Mouse (Mus musculus): Measurements from ENCODE around the gene Olfr1036.
"Not testable (repeated sequence)": the region's sequence is repeated elsewhere in the genome, so short reads cannot be mapped to it uniquely, and the experiment has no call there.

Gene Olfr1036

DNA sequence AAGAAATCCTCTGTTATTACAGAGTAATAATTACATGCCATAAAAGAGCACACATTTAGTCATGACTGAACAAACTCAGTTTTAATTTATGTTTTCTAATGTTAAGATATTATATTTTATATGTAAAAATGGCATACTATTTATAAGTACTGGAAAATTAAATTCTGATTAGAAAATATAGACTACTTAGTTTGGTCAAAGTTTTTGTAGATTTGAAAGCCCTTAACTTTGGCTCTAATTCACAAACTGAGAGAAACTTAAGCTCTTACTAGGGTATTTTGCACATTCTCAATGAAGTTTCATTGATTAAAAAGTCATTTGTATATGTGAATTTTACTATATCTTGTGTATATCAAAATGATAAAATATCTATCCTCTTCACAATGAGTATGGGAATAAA, at the start of gene Olfr1036:
Gene Olfr1036, plus strand, starts transcription at position 301 of the 400 bp plus-strand sequence.
- not testable (repeated sequence) for DNase-seq

DNA sequence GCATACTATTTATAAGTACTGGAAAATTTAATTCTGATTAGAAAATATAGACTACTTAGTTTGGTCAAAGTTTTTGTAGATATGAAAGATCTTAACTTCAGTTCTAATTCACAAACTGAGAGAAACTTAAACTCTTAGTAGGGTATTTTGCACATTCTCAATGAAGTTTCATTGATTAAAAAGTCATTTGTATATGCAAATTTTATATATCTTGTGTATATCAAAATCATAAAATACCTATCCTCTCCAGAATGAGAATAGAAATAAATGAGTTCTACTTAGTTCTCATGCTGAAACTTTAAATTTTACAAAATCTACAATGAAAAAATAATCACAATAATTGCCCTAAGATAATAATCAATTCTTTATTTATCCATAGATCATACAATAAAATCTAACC, 28.2 kb upstream of the Olfr1036 start, which contains the start of gene Olfr1034:
Gene Olfr1034, plus strand, starts transcription at position 301 of the 400 bp plus-strand sequence.
- no peak for DNase-seq

DNA sequence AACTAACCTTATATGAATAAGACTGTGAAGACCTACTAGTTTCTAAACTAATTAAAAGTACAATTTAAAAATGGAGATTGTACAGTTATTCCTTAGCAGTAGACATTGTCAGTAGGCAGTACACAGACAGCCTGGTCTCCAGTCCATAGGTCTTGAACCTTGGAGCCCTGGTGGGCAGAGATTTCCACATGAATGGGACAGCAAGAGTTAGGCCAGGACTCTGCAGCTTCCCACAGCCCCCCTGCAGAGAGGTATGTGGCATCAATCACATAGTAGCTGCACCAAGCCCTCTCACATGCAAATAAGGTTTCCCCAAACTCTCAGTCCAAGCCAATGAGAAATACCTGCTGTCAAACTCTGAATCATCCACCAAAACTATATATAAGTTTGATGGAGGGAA, 23.0 kb upstream of the Olfr1036 start:
- not testable (repeated sequence) for DNase-seq

DNA sequence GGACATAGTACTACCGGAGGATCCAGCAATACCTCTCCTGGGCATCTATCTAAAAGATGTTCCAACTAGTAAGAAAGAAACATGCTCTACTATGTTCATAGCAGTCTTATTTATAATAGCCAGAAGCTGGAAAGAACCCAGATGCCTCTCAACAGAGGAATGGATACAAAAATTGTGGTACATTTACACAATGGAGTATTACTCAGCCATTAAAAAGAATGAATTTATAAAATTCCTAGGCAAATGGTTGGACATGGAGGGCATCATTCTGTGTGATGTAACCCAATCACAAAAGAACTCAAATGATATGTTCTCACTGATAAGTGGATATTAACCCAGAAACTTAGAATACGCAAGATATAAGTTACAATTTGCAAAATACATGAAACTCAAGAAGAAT, 10.0 kb upstream of the Olfr1036 start:
- DNase-seq = not testable (repeated sequence)

DNA sequence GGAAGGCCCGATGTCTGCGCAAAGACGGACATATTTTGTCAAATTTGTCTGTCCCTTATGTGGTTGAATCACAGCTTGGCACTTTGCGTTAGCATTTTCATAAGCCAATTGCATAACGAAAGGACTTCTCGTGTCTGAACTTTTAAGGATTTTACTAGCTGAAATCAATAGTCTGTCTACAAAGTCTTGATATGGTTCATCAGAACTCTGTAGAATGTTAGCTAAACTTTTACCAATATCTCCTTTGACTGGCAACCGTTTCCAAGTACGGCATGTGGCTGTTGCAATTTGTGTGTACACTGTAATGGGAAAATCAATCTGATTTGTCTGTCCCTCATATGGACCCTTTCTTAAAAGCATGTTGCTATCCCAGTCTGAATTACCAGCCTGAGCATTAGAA, 3.6 kb upstream of the Olfr1036 start:
- DNase-seq = no peak

DNA sequence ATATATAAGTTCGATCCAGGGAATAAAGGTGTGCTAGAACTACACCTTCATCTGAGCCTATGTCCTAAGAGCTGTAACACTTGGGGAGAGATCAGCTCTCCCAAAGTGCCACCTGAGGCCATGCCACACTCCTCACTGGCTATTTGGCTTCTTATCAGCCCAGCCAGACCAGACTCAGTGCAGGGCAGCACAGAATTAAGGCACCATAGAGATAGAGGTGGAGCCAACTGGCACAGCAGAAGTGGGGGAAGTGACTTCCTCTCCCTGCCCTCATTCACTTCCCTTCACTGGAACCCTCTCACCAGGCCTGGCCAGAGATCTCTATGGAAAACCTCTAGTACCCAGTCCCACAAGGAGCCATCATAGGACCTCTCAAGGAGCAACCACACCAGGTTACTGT, 6.7 kb downstream of the Olfr1036 start:
- not testable (repeated sequence) for DNase-seq

DNA sequence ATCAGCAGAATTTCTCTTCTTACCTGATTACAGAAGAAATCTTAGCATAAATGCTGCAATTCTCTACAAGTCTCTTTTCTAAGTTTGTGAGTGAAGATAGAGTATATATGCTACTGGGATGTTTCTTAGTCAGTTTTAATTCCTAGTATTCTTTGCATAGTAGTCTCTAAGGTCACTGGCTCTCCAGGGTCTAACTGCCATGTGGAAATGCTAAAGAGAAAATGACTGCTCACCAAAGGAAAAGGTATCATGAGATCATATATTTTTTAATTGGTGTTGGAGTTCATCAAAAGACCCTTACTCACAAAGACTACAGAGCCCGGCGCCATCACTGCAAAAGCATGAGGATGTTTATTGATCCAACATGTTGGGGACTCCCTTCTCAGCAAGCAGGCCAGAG, 13.5 kb downstream of the Olfr1036 start, which contains the start of gene Olfr1037:
Gene Olfr1037, minus strand, starts transcription at position 101 of the 400 bp plus-strand sequence.
- DNase-seq = no peak

Data from kidney, postnatal 36 days (tissue).